Mouse (Mus musculus) mesoderm, embryonic 11.5 days (tissue): ENCODE measurements at regions not wholly inside any gene's neighbourhood (a gene's known extent, or its start where the extent isn't known, plus 50 kb on each side); places are given as distances from the start of the nearest gene placed in this dataset.
"Not testable (repeated sequence)": the region's sequence is repeated elsewhere in the genome, so short reads cannot be mapped to it uniquely, and the experiment has no call there.

ENCODE experiments used
- DNase-seq: peaks from one replicate; pipeline ENCODE4 v3.0.0-alpha.2; 2012; ENCODE audit warnings: low read depth, low spot score

- no peak for DNase-seq
Observed at GRCm38 (mm10) chr16:15368383-15369163, 51.3 kb downstream of the Gm21897 start.

GRCm38 (mm10) chr16:15372844-15373243 lies 55.6 kb downstream of the Gm21897 start:
- DNase-seq: no peak

DNA sequence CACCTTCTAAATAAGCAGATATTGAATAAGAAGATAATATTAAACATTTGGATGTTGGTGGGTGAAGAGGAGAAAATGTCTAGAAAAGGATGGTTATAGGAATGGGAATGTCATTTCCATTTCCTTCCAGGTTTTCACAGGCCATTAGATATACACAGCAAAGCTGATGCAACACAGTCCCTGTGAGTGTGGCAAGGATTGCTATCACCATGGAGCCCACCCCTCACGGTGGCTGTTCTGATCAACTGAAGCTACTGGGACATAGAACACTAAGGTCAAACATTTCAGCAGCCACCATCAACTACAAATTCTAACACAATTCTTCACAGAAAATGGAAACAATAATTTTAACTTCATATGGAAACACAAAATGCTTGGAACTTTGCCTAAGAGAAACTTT lies 56.7 kb downstream of the Gm21897 start:
- no peak for DNase-seq

DNA sequence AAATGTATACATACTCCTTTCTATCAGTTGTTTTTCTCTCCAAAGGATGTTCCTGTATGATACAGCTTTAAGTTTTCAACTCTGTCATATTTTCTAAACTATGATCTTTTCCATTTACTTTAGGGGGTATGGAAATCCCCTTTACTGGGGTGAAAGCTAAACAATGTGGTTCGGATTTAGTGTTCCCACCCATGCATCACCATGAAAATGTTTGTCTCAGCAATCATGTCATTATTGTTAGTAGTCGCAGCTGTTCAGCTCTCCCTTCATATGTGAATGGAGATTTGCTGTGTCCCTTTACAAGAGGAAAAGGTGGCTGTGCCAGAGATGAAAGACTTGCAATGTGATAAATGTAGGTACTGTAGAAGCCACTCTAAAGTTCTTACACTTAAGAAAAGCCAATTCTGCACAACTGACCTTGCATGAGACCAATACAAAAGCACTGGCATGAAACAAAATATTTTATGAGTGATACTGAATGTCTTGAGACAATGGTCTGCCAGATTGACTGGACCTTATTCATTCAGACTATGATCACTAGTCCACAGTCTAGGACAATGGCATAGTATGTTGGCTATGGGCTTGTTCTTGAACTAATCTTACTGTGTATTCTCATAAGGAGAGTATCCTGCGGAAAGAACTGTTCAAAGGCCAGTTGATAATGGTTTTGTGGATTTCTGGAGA lies 68.4 kb downstream of the Gm21897 start:
- DNase-seq: no peak

DNA sequence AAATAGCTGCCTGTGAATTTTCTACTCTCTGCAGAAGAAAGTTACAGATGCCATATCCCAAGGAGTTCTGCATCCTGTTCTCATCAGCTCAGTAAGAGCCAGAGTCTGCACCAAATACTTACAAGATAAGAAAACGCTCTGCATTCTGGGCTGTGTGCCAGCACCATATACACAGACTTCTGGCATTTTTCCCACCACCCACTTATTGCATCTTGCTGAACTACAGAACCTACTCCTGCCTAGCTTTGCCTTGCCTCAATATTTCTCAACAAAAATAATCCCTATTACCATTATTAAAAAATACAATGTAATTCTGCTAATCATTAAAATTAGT lies 69.0 kb downstream of the Gm21897 start:
- peak; percentile 12 for DNase-seq

- no peak for DNase-seq
Observed at GRCm38 (mm10) chr16:15389892-15390291, 72.6 kb downstream of the Gm21897 start.

DNA sequence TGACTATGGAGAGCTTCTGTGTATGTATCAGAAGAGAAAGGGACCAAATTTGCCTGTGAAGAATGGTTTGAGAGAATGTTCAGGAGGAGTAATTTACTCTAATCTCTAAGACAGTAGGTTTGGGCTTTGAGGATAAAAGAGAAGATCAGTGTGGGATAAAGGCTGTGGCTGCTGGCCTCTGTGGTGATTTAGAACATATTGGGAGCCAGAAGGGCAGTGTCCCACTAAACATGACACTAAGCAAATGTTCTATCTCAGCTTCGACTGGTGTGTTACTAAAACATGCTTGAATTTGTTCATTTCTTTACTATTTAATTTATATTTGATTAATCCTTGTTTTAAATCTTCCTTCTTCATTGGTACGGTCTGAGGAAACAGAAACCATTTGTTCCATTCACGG lies 113.1 kb downstream of the Gm21897 start:
- no peak for DNase-seq

DNA sequence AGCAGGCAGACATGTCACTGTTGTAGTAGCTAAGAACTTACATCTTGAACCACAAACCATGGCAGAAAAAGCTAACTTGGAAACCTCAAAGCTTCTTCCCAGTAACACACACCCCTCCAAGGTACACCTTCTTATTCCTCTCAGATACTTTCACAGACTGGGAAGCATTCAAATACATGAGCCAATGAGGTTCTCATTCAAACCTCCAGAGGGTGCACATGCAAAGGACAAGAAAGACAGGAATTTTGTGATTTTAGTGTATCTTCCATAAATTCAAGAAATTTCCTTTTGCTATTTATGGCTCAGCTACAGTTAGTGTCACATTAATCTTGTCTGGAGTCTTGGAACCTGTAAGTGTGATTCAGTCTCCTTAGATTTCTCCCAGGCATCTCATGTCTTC lies 115.4 kb downstream of the Gm21897 start:
- no peak for DNase-seq

DNA sequence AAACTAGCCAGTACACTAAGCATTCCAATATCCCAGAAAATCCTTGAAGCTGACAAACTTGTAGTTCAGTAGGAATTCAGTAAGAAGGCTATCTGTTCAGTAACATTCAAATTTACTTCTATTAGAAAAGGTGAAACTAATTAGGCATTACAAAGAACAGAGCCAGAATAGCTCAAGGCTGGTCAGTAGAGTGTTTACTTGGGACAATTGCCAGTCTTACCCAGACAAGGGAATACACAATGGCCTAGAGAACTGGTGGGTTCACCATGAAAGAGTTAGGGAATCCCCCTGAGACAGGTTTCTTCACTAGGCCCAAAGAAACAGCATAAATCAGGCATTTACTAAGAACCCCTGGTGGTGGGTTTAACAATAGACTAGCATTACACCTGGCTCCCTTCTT lies 145.6 kb downstream of the Gm21897 start:
- DNase-seq: not testable (repeated sequence)

- no peak for DNase-seq
Observed at GRCm38 (mm10) chr16:15473875-15474274, 156.6 kb downstream of the Gm21897 start.

DNA sequence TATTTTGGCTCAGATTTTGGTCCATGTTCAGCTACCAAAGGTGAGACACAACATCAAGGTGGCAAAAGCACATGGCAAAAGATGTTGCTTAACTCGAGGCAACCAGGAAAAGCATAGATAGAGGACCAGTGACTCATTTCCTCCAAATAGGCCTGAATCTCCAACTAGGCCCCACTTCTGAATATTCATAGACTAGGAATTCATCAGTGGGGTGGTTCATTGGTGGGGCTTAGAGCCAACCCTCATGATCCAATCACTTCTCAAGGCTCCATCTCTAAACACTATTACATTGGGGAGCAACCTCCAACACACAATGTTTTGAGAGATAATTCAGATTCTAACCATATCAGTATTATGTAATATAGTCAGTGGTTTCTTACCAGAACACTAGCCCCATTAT lies 161.6 kb downstream of the Gm21897 start:
- DNase-seq: no peak

DNA sequence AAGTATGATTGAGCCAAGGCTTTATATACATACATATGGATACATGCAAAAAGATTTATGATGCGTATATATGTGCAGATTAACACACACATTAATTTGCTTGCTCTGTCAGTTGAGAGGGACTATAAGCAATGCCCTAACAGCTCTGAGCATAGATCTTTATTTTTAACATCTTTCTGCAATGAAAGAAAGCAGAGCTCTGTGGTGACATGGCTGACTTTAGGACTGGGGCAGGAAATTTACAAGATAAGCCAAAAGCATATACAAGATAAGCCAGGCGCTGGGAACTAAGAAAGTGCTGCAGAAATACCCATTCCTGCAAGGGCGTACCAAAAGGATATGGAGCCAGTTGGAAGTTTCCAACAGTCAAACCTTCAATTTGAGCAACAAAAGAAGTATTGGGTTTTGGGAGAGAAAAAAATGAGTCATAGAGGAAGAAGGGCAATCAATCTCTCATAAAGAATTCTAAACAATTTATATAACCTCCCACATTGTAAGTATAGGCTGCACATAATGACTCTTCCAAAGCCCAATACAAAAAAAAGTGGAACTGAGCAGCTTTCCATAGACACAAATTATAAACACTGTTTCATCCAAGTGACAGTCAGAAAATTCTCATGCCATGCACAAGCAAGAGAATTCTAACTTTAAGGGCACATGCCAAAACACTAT lies 174.2 kb downstream of the Gm21897 start:
- no peak for DNase-seq

DNA sequence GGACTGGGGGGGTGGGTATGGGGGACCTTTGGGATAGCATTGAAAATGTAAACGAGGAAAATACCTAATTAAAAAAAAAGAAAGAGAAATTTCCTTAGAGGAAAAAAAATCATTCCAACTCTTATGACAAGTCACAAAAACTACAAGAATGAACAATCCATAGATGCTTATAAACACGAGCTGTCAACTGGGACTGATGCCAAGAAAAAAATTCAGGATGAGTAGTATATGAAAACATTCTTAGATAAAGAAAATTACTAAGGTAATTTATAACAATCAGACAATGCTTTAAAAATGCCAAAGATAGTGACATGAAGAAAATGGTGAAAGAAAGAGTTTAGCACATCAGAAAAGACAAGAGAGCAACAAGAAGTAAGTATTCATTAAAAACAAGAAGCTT lies 176.0 kb downstream of the Gm21897 start:
- DNase-seq: no peak
